Mouse (Mus musculus): ENCODE data around the gene Gm49486. TPM values are rescaled to one million over a fixed set of nuclear protein-coding genes. Genes with fewer than 3 reads are reported as not detected.

The Gm49486 gene
- 0.05 TPM for polyA plus RNA-seq (2012; fragmentation: generic; extraction: Trizol)

DNA sequence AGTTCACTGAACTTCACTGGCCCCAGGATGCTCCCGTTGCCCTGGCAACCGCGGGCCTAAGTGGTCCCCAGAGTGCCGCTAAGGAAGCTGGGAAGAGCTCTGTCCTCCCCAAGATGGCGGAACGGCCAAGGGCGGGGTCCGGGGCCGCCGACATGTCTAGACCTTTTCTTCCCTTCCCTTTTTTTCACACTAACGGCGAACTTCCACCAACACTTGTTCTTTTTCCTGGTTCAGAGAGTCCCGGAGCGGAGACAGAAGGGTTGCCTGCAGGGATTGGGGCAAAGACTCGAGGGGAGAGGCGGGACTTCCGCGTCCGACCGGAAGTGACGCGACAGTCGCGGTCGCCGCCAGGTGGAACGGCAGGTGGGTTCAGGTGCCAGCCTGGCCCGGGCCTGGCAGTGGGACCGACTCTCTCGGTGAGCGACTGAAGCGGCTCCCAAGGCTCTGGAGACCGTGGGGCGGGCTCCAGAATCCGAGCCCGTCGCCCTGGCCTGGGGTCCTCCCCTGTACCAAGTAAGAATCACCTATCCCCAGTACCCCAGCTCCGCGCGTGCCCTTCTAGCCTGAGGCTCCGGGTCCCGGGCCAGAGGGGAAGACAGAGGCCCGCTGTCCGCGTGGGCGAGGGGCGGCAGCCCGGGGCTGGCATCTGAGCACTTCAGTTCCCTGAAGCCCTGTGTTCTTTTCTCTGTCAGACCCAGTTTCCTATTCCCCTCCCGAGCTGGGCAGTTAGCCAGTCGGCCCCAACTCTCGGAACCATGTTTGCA, at the start of gene Gm49486, which contains the start of gene Pick1:
Gm49486 (plus strand) TSS at position 334 of the 764 bp plus-strand sequence.
Pick1 (plus strand) TSS at position 116 of the 764 bp plus-strand sequence.
- Histone ChIP-seq H3K36me3 (ENCODE audit: control insufficient read depth, insufficient read depth) (no peaks in the 10 kb centered on the region), H3K79me2 (ENCODE audit: control insufficient read depth, insufficient read depth) (no peaks in the 10 kb centered on the region), H3K4me2 (ENCODE audit: low read depth) (peak within 1 kb of the TSS; percentile 81), H3K4me3 (peak within 1 kb of the TSS; percentile 34), H3K27me3 (ENCODE audit: control insufficient read depth, insufficient read depth, insufficient read length) (no peaks in the 10 kb centered on the region), H3ac (ENCODE audit: control insufficient read depth, insufficient read length) (no peak within 1 kb of the TSS)
- peak; percentile 56 for TF ChIP-seq POLR2A (IDR thresholded peaks at IDR 0.05; ENCODE audit: insufficient read length, low read depth)
- TF ChIP-seq SRF (IDR thresholded peaks at IDR 0.05; ENCODE audit: control insufficient read depth, insufficient read length, low read depth): no peak
- TF ChIP-seq TCF12 (IDR thresholded peaks at IDR 0.05; ENCODE audit: insufficient read depth, poor library complexity, severe bottlenecking): no peak
- TF ChIP-seq CEBPB (IDR thresholded peaks at IDR 0.05; ENCODE audit: insufficient read depth, poor library complexity, severe bottlenecking): no peak
- TF ChIP-seq MAX (IDR thresholded peaks at IDR 0.05; ENCODE audit: low read depth): no peak
- no peak for TF ChIP-seq USF1 (IDR thresholded peaks at IDR 0.05; ENCODE audit: low read depth)
- TF ChIP-seq TCF3 (IDR thresholded peaks at IDR 0.05; ENCODE audit: insufficient read length, low read depth): no peak
- no peak for TF ChIP-seq REST (IDR thresholded peaks at IDR 0.05; ENCODE audit: insufficient read depth, insufficient read length)
- peak in 1 of 3 experiments; percentile 65 for TF ChIP-seq MYOG (IDR thresholded peaks at IDR 0.05; ENCODE audit: control insufficient read depth in 1 of 3, insufficient read depth in 1 of 3, insufficient read length in 2 of 3, low read depth in 2 of 3)
- peak in 2 of 3 experiments; percentile 72 to 80 for TF ChIP-seq MYOD1 (IDR thresholded peaks at IDR 0.05; ENCODE audit: control insufficient read depth in 1 of 3, insufficient read length in 2 of 3, low read depth in 2 of 3)
- TF ChIP-seq POLR2AphosphoS2 (IDR thresholded peaks at IDR 0.05; ENCODE audit: insufficient read length, low read depth): peak; percentile 39
- TF ChIP-seq E2F4 (IDR thresholded peaks at IDR 0.05; ENCODE audit: insufficient read depth): no peak

DNA sequence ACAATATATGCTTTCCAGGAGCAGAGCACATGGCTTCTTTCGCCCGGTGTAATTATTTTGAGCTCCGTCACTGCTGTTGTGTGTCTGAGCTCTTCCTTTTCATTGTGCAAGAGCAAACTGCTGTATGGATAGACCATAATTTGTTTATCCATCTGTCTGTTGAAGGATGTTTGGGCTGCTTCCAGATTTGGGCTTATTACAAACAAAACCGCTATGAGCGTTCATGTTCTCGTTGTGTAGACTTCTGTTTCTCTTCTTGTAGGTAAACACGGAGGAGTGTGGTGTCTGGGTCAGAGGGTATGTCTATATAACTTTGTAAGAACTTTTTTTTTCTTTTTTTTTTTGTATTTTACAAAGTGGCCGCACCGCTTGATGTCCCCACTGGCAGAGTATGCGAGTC, 44.0 kb upstream of the Gm49486 start:
- H3K4me2 ChIP-seq (ENCODE audit: low read depth): no peak overlapping the region
- no peaks in the 10 kb centered on the region for H3K79me2 ChIP-seq (ENCODE audit: control insufficient read depth, insufficient read depth)
- peaks cover 30% of the 10 kb centered on the region for H3K27me3 ChIP-seq (ENCODE audit: control insufficient read depth, insufficient read depth, insufficient read length)
- H3K36me3 ChIP-seq (ENCODE audit: control insufficient read depth, insufficient read depth): no peaks in the 10 kb centered on the region
- no peak overlapping the region for H3ac ChIP-seq (ENCODE audit: control insufficient read depth, insufficient read length)
- no peak overlapping the region for H3K4me3 ChIP-seq
- TF ChIP-seq USF1 (IDR thresholded peaks at IDR 0.05; ENCODE audit: low read depth): no peak
- TF ChIP-seq REST (IDR thresholded peaks at IDR 0.05; ENCODE audit: insufficient read depth, insufficient read length): no peak
- TF ChIP-seq SRF (IDR thresholded peaks at IDR 0.05; ENCODE audit: control insufficient read depth, insufficient read length, low read depth): no peak
- TF ChIP-seq TCF12 (IDR thresholded peaks at IDR 0.05; ENCODE audit: insufficient read depth, poor library complexity, severe bottlenecking): no peak
- TF ChIP-seq TCF3 (IDR thresholded peaks at IDR 0.05; ENCODE audit: insufficient read length, low read depth): no peak
- TF ChIP-seq MYOG (IDR thresholded peaks at IDR 0.05; ENCODE audit: control insufficient read depth in 1 of 3, insufficient read depth in 1 of 3, insufficient read length in 2 of 3, low read depth in 2 of 3): no peak
- TF ChIP-seq E2F4 (IDR thresholded peaks at IDR 0.05; ENCODE audit: insufficient read depth): no peak
- TF ChIP-seq POLR2A (IDR thresholded peaks at IDR 0.05; ENCODE audit: insufficient read length, low read depth): no peak
- no peak for TF ChIP-seq POLR2AphosphoS2 (IDR thresholded peaks at IDR 0.05; ENCODE audit: insufficient read length, low read depth)
- no peak for TF ChIP-seq MYOD1 (IDR thresholded peaks at IDR 0.05; ENCODE audit: control insufficient read depth in 1 of 3, insufficient read length in 2 of 3, low read depth in 2 of 3)
- no peak for TF ChIP-seq CEBPB (IDR thresholded peaks at IDR 0.05; ENCODE audit: insufficient read depth, poor library complexity, severe bottlenecking)
- TF ChIP-seq MAX (IDR thresholded peaks at IDR 0.05; ENCODE audit: low read depth): no peak

DNA sequence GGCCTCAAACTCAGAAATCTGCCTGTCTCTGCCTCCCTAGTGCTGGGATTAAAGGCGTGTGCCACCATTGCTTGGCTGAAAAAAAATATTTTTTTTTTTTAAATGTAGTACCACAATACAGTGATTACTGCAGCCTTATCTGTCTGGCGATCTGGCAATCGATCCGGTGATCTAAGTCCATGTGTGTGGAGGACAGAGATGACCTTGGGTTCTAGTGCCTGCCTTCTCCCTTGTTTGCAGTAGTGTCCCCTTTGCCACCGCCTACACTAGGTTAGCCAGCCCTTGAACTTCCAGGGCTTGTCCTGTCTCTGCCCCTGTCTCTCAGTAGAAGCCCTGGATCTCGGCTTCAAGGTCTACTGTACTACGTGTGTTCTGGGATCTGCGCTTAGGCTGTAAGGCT, 41.4 kb upstream of the Gm49486 start:
- Histone ChIP-seq H3K36me3 (ENCODE audit: control insufficient read depth, insufficient read depth) (no peaks in the 10 kb centered on the region), H3K27me3 (ENCODE audit: control insufficient read depth, insufficient read depth, insufficient read length) (peaks cover 20% of the 10 kb centered on the region), H3ac (ENCODE audit: control insufficient read depth, insufficient read length) (no peak overlapping the region), H3K4me2 (ENCODE audit: low read depth) (no peak overlapping the region), H3K4me3 (no peak overlapping the region), H3K79me2 (ENCODE audit: control insufficient read depth, insufficient read depth) (no peaks in the 10 kb centered on the region)
- TF ChIP-seq SRF (IDR thresholded peaks at IDR 0.05; ENCODE audit: control insufficient read depth, insufficient read length, low read depth) (no peak), USF1 (IDR thresholded peaks at IDR 0.05; ENCODE audit: low read depth) (no peak), TCF12 (IDR thresholded peaks at IDR 0.05; ENCODE audit: insufficient read depth, poor library complexity, severe bottlenecking) (no peak), MYOD1 (IDR thresholded peaks at IDR 0.05; ENCODE audit: control insufficient read depth in 1 of 3, insufficient read length in 2 of 3, low read depth in 2 of 3) (no peak), TCF3 (IDR thresholded peaks at IDR 0.05; ENCODE audit: insufficient read length, low read depth) (no peak), CEBPB (IDR thresholded peaks at IDR 0.05; ENCODE audit: insufficient read depth, poor library complexity, severe bottlenecking) (no peak), MYOG (IDR thresholded peaks at IDR 0.05; ENCODE audit: control insufficient read depth in 1 of 3, insufficient read depth in 1 of 3, insufficient read length in 2 of 3, low read depth in 2 of 3) (no peak), REST (IDR thresholded peaks at IDR 0.05; ENCODE audit: insufficient read depth, insufficient read length) (no peak), POLR2A (IDR thresholded peaks at IDR 0.05; ENCODE audit: insufficient read length, low read depth) (no peak)

DNA sequence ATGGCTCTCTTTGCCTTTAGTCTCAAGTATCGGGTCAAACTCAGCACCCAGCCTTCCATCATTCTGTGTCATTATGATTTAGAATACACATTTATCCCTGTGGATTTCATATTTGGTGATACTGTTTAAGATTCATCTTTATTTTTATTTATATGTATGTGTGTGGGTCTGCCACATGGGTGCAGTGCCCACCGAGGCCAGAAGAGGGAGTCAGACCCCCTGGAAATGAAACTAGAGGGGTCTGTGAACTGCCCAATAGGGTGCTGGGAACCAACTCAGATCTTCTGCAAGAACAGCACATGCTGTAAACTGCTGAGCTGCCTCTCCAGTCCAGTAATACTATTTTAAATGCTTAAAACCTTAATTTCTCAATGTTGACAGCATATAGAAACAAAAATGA, 37.8 kb upstream of the Gm49486 start:
- H3ac ChIP-seq (ENCODE audit: control insufficient read depth, insufficient read length): no peak overlapping the region
- no peaks in the 10 kb centered on the region for H3K79me2 ChIP-seq (ENCODE audit: control insufficient read depth, insufficient read depth)
- no peak overlapping the region for H3K4me3 ChIP-seq
- H3K4me2 ChIP-seq (ENCODE audit: low read depth): no peak overlapping the region
- no peaks in the 10 kb centered on the region for H3K36me3 ChIP-seq (ENCODE audit: control insufficient read depth, insufficient read depth)
- no peak for TF ChIP-seq MAX (IDR thresholded peaks at IDR 0.05; ENCODE audit: low read depth)
- no peak for TF ChIP-seq TCF3 (IDR thresholded peaks at IDR 0.05; ENCODE audit: insufficient read length, low read depth)
- TF ChIP-seq SRF (IDR thresholded peaks at IDR 0.05; ENCODE audit: control insufficient read depth, insufficient read length, low read depth): no peak
- no peak for TF ChIP-seq MYOG (IDR thresholded peaks at IDR 0.05; ENCODE audit: control insufficient read depth in 1 of 3, insufficient read depth in 1 of 3, insufficient read length in 2 of 3, low read depth in 2 of 3)
- no peak for TF ChIP-seq POLR2AphosphoS2 (IDR thresholded peaks at IDR 0.05; ENCODE audit: insufficient read length, low read depth)
- no peak for TF ChIP-seq POLR2A (IDR thresholded peaks at IDR 0.05; ENCODE audit: insufficient read length, low read depth)
- TF ChIP-seq REST (IDR thresholded peaks at IDR 0.05; ENCODE audit: insufficient read depth, insufficient read length): no peak
- H3K27me3 ChIP-seq (ENCODE audit: control insufficient read depth, insufficient read depth, insufficient read length): peaks cover 44% of the 10 kb centered on the region
